Mouse (Mus musculus) gastrocnemius, adult 18-20 months (tissue): ENCODE results near the gene Fam221b. TPM values are rescaled to one million over a fixed set of nuclear protein-coding genes. Genes with fewer than 3 reads are reported as not detected.

Experiments
- DNase-seq: peaks from one replicate; pipeline ENCODE4 v3.0.0; 2021; ENCODE audit warnings: low spot score
- long read RNA-seq, 2 experiments: library from polyadenylated mRNA; stranded (forward); transcript quantifications; one replicate each; pipeline ENCODE4 v2.0.0; 2021
- total RNA-seq, 2 experiments: library from RNA; stranded (reverse); gene quantifications; 2 replicates each; pipeline ENCODE4 v1.2.3; 2021

Fam221b gene
- total RNA-seq: under 1 TPM; 0.09 to 0.16 TPM
- long read RNA-seq, experiment 1: 0 reads
- long read RNA-seq, experiment 2: 0 reads

DNA sequence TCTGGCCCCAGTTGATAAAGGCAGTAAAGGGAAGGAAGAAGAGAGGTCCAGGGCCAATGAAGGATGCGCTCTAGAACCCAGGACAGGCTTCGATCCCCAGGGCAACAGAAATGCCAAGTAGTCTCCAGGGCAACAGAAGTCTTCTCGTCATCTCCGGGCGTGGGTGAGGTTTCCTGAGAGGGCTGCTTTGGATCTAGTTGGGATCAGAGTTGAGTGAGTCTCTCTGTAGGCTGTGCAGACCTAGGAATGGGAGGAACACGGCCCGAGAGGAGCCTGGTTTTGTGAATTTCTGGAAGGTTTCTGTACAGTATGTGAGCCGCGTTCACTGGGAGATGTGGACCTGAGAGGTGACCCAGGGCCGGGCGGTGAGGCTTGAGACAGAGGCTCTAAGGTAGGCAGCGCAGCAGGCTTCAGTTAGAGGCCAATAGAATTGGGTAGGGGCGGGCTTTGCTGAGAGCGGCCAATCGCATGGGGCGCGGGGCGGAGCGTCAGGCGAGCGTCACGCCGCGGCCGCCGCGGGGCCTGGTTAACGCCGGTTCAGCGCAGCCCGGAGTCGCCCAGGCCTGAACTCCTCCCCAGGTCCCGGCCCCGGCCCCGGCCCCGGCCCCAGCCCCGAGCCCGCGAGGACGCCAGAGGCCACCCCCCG, at the start of gene Fam221b, which contains the start of gene Tmem8b:
Gene Fam221b, minus strand, starts transcription at position 364 of the 646 bp plus-strand sequence.
Gene Tmem8b, plus strand, starts transcription at position 190 of the 646 bp plus-strand sequence.
- peak; percentile 90 for DNase-seq

GRCm38 (mm10) chr4:43713652-43714219, 44.8 kb upstream of the Fam221b start:
- DNase-seq: no peak

DNA sequence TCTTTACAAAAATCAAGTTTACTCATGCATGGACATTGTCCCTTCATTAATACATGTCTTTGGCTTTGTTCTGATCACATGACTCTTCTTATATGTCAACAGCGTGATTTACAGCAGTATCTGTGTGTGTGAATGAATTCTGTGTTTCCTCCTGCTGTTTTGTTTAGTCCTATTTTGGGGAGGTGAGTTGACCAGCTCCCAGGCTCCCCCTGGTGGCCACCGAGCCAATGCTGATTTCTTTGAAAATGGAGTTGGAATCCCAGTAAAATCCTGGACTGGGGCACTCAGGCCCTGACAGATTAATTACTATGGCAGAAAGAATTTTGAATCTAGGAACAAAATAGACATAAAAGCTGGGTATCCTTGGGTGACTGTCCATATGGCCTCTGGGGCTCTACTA, 42.9 kb upstream of the Fam221b start:
- DNase-seq: peak; percentile 82

DNA sequence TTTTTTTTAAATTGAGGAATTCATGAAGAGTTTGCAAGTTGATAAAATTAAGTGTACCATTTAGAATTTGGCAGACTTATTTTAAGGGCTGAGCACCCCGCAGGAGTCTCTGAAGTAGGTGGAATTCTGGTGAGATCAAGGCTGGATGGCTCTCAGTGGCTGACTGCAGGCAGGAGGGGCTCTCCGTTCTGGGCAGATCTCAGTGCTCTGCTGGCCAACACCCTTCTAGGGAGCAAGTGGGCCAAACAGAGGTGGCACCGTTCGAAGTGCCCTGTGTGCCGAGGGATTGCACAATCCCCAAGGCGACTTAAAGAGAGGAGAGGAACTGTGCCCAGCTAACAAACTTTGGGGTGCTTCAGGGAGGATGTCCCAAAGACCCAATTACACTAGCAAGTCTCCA, 40.9 kb upstream of the Fam221b start, which contains the start of gene Olfr71:
Gene Olfr71, minus strand, starts transcription at position 387 of the 400 bp plus-strand sequence.
- no peak for DNase-seq

DNA sequence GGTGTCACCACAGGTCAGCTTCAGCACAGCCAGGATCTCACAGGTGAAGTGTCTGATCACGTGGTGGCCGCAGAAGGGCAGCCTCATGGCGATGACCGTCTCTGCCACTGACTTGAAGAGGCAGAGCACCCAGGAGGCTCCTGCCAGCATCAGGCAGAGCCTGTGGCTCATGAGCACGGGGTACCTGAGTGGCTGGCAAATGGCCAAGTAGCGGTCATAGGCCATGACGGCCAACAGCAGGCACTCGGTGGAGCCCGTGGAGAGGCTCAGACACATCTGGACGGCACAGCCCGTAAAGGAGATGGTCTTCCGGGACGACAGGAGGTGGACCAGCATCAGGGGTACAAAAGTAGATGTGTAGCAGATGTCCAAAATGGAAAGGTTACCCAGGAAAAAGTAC, 37.0 kb upstream of the Fam221b start:
- DNase-seq: no peak

DNA sequence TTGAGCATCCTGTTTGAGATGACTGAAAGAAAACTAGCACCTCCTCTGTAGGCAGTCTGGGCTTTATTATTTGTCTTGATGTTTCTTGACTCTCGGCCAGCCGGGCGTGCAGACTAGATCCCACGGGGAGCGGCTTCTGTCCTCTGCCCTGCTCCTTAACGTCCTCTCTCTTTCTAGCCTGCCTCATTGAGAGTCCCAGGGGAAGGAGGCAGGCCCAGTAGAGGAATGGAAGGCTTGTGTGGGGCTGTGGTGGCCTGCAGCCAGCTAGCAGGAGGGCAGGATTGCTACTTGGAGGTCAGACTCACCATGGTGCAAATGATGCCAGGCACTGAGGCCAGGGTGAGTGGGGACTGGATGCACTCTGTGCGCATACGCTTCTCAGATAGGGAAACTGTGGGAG, 34.9 kb upstream of the Fam221b start:
- no peak for DNase-seq

DNA sequence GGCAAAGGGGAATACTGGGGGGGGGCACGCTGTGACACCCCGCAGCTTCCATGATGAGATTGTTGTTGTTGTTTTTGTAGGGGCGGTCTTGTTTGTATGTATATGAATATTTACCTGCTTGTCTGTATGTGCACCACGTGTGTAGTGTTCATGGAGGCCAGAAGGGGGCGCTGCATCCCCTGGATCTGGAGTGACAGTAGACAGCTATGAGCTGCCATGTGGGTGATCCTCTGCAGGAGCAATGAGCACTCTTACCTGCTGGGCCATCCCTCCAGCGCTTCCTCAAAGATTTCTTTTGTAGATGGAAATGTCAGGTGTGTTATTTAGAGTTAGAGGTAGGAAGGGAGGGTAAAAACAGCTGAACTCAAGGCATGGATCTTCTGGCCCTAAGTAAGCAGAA, 34.5 kb upstream of the Fam221b start:
- DNase-seq: no peak

DNA sequence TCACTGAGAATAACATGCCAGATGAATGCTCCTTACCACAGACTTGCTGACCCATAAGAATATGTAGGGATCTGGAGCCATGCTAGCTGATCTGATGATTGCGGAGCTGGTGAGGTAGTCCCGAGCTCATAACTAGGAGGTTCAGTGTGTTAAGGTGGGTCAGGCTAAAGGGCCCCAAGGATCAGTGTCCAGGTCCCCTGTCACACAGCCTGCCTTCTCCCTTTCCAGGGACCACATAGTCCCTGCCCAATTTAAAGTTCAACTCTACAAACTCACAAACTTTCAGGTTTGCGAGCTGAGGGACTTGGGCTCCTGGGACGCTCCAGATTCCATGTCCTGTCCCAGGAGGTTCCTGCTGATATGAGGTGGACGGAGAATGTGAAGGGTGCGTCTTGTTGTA, 31.8 kb upstream of the Fam221b start, which contains the start of gene Olfr70:
Gene Olfr70, minus strand, starts transcription at position 101 of the 400 bp plus-strand sequence.
- DNase-seq: no peak

DNA sequence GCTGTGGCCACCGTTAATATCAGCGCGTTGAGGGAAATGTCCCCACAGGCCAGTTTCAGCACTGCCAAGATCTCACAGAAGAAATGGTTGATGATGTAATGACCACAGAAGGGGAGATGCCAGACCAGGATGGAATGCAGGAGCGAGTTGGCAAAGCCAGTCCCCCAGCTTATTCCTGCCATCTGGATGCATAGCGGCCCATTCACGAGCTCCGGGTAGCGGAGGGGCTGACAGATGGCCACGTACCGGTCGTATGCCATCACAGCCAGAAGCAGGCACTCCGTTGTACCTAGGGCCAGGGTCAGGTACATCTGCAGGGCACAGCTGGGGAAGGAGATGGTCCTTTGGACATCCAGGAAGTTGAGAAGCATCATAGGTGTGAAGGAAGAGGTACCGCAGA, 27.6 kb upstream of the Fam221b start:
- no peak for DNase-seq

- DNase-seq: peak; percentile 58
Measured at GRCm38 (mm10) chr4:43695249-43695671, 26.3 kb upstream of the Fam221b start.

GRCm38 (mm10) chr4:43694439-43695248, 25.7 kb upstream of the Fam221b start:
- DNase-seq: no peak

GRCm38 (mm10) chr4:43693806-43694241, 24.9 kb upstream of the Fam221b start:
- peak; percentile 33 for DNase-seq

DNA sequence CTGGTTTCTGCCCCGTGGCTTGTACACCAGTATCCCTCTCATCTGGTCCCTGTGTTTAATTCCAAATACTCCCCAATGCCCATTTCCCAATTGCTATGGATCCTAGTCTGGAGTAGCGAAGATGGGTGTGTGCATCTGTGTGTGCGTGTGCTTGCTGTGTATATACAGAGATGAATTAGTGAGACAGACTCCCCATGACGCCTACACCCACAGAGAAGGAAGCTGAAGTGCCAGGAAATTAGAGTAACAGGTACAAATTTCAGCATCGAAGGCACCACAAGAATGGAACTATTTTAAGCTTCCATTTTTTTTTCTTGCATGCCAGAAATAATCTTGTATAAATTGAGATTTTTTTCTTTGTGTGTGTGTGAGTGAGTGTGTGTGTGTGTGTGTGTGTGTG, 22.1 kb upstream of the Fam221b start:
- no peak for DNase-seq

- no peak for DNase-seq
Measured at GRCm38 (mm10) chr4:43690021-43690420, 21.1 kb upstream of the Fam221b start.

- peak; percentile 92 for DNase-seq
Measured at GRCm38 (mm10) chr4:43679416-43680043, 10.6 kb upstream of the Fam221b start.

- no peak for DNase-seq
Measured at GRCm38 (mm10) chr4:43678541-43678940, 9.6 kb upstream of the Fam221b start.

GRCm38 (mm10) chr4:43675608-43676007, 6.7 kb upstream of the Fam221b start:
- DNase-seq: no peak

DNA sequence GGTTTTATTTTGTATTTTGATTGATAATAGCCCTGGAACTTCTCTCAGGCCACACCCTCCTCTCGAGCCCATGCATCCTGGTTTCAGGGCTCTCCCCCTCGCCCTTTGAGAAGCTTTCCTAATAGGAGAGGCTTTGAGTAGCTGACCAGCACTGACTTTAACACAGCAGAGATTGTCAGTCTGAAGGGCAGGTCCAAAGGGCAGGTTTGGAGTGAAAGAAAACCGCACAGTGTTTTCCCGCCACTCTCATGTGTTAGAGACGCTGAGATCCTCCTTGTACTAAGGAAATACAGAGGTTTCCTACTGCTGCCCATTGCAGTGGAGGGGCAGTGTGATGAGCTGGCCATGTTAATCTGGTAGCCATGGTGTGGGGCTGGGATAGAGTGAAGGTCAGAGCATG, 6.0 kb upstream of the Fam221b start:
- DNase-seq: no peak

- DNase-seq: no peak
Measured at GRCm38 (mm10) chr4:43673703-43674102, 4.8 kb upstream of the Fam221b start.

- peak; percentile 90 for DNase-seq
Measured at GRCm38 (mm10) chr4:43672070-43672469, 3.1 kb upstream of the Fam221b start.

DNA sequence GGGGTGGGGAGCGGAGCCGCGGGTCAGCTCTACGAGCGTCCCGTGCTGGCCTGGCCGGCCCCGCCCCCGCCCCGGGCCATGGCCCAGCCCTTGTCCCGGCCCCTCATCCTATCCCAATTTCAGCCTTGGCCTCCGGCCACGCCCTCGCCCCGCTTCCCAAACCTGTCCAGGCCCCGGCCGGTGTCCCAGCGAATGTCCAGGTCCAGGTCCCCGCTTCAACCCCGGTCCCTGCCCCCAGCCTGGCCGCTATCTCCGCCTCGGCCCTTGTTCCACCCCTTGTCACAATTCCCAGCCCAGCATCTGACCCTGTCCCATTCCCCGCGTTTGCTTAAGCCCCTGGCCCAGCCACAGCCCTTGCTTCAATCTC, 466 bp upstream of the Fam221b start:
- peak; percentile 61 for DNase-seq

GRCm38 (mm10) chr4:43666412-43666811, 2.5 kb downstream of the Fam221b start:
- DNase-seq: no peak
